Mouse (Mus musculus): ENCODE measurements at regions not wholly inside any gene's neighbourhood (a gene's known extent, or its start where the extent isn't known, plus 50 kb on each side); places are given as distances from the start of the nearest gene placed in this dataset.

GRCm38 (mm10) chr13:44506975-44507374 is 222.3 kb upstream of the Jarid2 start:
- no peak for TF ChIP-seq CTCF (IDR thresholded peaks at IDR 0.05; ENCODE audit: low read depth)
- no peak for TF ChIP-seq EP300 (IDR thresholded peaks at IDR 0.05; ENCODE audit: low read depth)

Measured in heart, postnatal 0 days (tissue).